ENCODE assay signal across 8 mouse cellular contexts in genomic region chr14:31494975-31495455, GRCm38 (mm10). TPM values are rescaled to one million over a fixed set of nuclear protein-coding genes. Genes with fewer than 3 reads are reported as not detected.
DNase-seq lines count a peak whose midpoint lies in the region; ATAC-seq and TF ChIP-seq lines count a peak whose summit lies in the region.

TSS of gene Mettl6 (minus strand) at chr14:31495040.

- H3K4me1 ChIP-seq in CH12.LX (ENCODE audit: control insufficient read depth in 1 of 2, insufficient read depth in 2 of 2), result peaks cover 10 to 67% of the 10 kb centered on the region in 2 experiments
- peaks cover 31% of the 10 kb centered on the region for H3K4me1 ChIP-seq in forebrain, embryonic 12.5 days
- peaks cover 25% of the 10 kb centered on the region for H3K4me1 ChIP-seq in heart, postnatal 0 days (ENCODE audit: control insufficient read depth, insufficient read depth)
- peaks cover 32% of the 10 kb centered on the region for H3K4me1 ChIP-seq in liver, embryonic 16.5 days (ENCODE audit: control insufficient read depth, low read depth, low read length)
- H3K4me1 ChIP-seq in neural tube, embryonic 13.5 days (replicated peaks), result peaks cover 41% of the 10 kb centered on the region
- peaks cover 3% of the 10 kb centered on the region; the same call in 1 of the 2 replicates for H3K4me1 ChIP-seq in testis, adult 2 months (ENCODE audit: control insufficient read depth, insufficient read depth, low read length)

- no peaks in the 10 kb centered on the region for H3K27me3 ChIP-seq in CH12.LX (replicated peaks)
- no peaks in the 10 kb centered on the region for H3K27me3 ChIP-seq in forebrain, embryonic 12.5 days
- H3K27me3 ChIP-seq in heart, postnatal 0 days (ENCODE audit: control insufficient read depth, insufficient read depth, low read length), result no peaks in the 10 kb centered on the region
- H3K27me3 ChIP-seq in liver, embryonic 16.5 days (ENCODE audit: control insufficient read depth, insufficient read depth, low read depth, low read length), result no peaks in the 10 kb centered on the region
- H3K27me3 ChIP-seq in neural tube, embryonic 13.5 days, result no peaks in the 10 kb centered on the region
- no peaks in the 10 kb centered on the region for H3K27me3 ChIP-seq in testis, adult 2 months (ENCODE audit: control insufficient read depth, insufficient read depth, low read length)

- dilution Hi-C loops in CH12.LX (cut with MboI; ENCODE audit: extremely low pct_ligation_motif_present, extremely low pct_unique_long_range_greater_than_20kb, low sequenced_read_pairs), result no loop called here

- under 1% methylated on average over 45 of the region's 49 CpGs for WGBS in forebrain, embryonic 12.5 days
- under 1% methylated on average over 49 of the region's 49 CpGs for WGBS in heart, postnatal 0 days
- WGBS in liver, embryonic 16.5 days (ENCODE audit: insufficient replicate concordance), result 1% methylated on average over 46 of the region's 49 CpGs
- under 1% methylated on average over 49 of the region's 49 CpGs for WGBS in neural tube, embryonic 13.5 days

- in situ Hi-C loops in CH12.LX (cut with MboI; ENCODE audit: low pct_ligation_motif_present, low pct_unique_long_range_greater_than_20kb, low sequenced_read_pairs), result no loop called here

- peaks cover 32 to 53% of the 10 kb centered on the region in 2 experiments for H3K36me3 ChIP-seq in CH12.LX (replicated peaks in 1 of 2; ENCODE audit: control insufficient read depth in 1 of 2, insufficient read depth in 1 of 2, low read length in 1 of 2)
- H3K36me3 ChIP-seq in forebrain, embryonic 12.5 days (replicated peaks), result peaks cover 40% of the 10 kb centered on the region
- peaks cover 37% of the 10 kb centered on the region for H3K36me3 ChIP-seq in heart, postnatal 0 days (replicated peaks; ENCODE audit: control insufficient read depth, insufficient read depth, low read length)
- H3K36me3 ChIP-seq in liver, embryonic 16.5 days (ENCODE audit: control insufficient read depth, insufficient read depth), result peaks cover 26% of the 10 kb centered on the region
- H3K36me3 ChIP-seq in neural tube, embryonic 13.5 days, result peaks cover 39% of the 10 kb centered on the region
- no peaks in the 10 kb centered on the region; the same call in none of the 2 replicates for H3K36me3 ChIP-seq in testis, adult 2 months (ENCODE audit: control insufficient read depth, insufficient read depth, low read length)

- DNase-seq in CH12.LX (ENCODE audit: extremely low read depth), result peak; percentile 93
- DNase-seq in c-Kit-positive CD71-positive TER-119-negative erythroid progenitor cells, embryonic 14.5 days (ENCODE audit: low read depth), result peak; percentile 86
- DNase-seq in heart, postnatal 0 days (ENCODE audit: low spot score), result peak; percentile 90
- peak; percentile 92 to 95 for DNase-seq in kidney, postnatal 4 days

- peak; percentile 96 for ATAC-seq in forebrain, embryonic 12.5 days (ENCODE audit: low FRiP score)
- peak; percentile 94 for ATAC-seq in heart, postnatal 0 days (ENCODE audit: insufficient read depth, low read depth)
- ATAC-seq in liver, embryonic 16.5 days (ENCODE audit: low read depth), result peak; percentile 86
- peak; percentile 97 for ATAC-seq in neural tube, embryonic 13.5 days (ENCODE audit: low read depth)

- no peak for TF ChIP-seq RAD21 in CH12.LX (IDR thresholded peaks at IDR 0.05; ENCODE audit: low read depth, low read length)

- no peak for TF ChIP-seq CTCF in CH12.LX (conservative IDR thresholded peaks at IDR 0.05 in 1 of 2, IDR thresholded peaks at IDR 0.05 in 1 of 2; ENCODE audit: low read depth in 2 of 2, low read length in 2 of 2)
- no peak for TF ChIP-seq CTCF in heart, postnatal 0 days (IDR thresholded peaks at IDR 0.05; ENCODE audit: low read depth)
- TF ChIP-seq CTCF in testis, adult 2 months (IDR thresholded peaks at IDR 0.05; ENCODE audit: control insufficient read depth, insufficient read depth, insufficient replicate concordance, low read depth, low read length), result no peak

- peak within 1 kb of the TSS; percentile 59 for H3K27ac ChIP-seq in CH12.LX (ENCODE audit: insufficient read depth, low read depth)
- H3K27ac ChIP-seq in forebrain, embryonic 12.5 days, result peak within 1 kb of the TSS; percentile 87
- peak within 1 kb of the TSS; percentile 91 for H3K27ac ChIP-seq in heart, postnatal 0 days (ENCODE audit: low read depth)
- peak within 1 kb of the TSS; percentile 90 for H3K27ac ChIP-seq in liver, embryonic 16.5 days (ENCODE audit: low read length)
- H3K27ac ChIP-seq in neural tube, embryonic 13.5 days (replicated peaks), result peak within 1 kb of the TSS; percentile 85
- peak within 1 kb of the TSS; percentile 79 for H3K27ac ChIP-seq in testis, adult 2 months (ENCODE audit: control insufficient read depth, insufficient read depth, low read depth, low read length)

- H3K4me3 ChIP-seq in CH12.LX (replicated peaks in 1 of 3; ENCODE audit: low read depth in 2 of 3, low read length in 2 of 3, poor library complexity in 1 of 3), result peak within 1 kb of the TSS; percentile 71 to 99 (median 82)
- H3K4me3 ChIP-seq in forebrain, embryonic 12.5 days (replicated peaks), result peak within 1 kb of the TSS; percentile 77
- peak within 1 kb of the TSS; percentile 95 for H3K4me3 ChIP-seq in heart, postnatal 0 days (ENCODE audit: low read depth, low read length)
- peak within 1 kb of the TSS; percentile 76 for H3K4me3 ChIP-seq in liver, embryonic 16.5 days (ENCODE audit: low read depth, low read length)
- peak within 1 kb of the TSS; percentile 67 for H3K4me3 ChIP-seq in neural tube, embryonic 13.5 days
- H3K4me3 ChIP-seq in testis, adult 2 months (ENCODE audit: control insufficient read depth, low read depth, low read length), result peak within 1 kb of the TSS; percentile 81

- no peaks in the 10 kb centered on the region for H3K9me3 ChIP-seq in CH12.LX (replicated peaks; ENCODE audit: low read length)
- no peaks in the 10 kb centered on the region for H3K9me3 ChIP-seq in forebrain, embryonic 12.5 days
- H3K9me3 ChIP-seq in heart, postnatal 0 days (replicated peaks; ENCODE audit: control insufficient read depth, low read length), result no peaks in the 10 kb centered on the region
- H3K9me3 ChIP-seq in liver, embryonic 16.5 days (replicated peaks; ENCODE audit: control insufficient read depth, low read length), result no peaks in the 10 kb centered on the region
- H3K9me3 ChIP-seq in neural tube, embryonic 13.5 days, result no peaks in the 10 kb centered on the region

- TF ChIP-seq POLR2A in CH12.LX (IDR thresholded peaks at IDR 0.05; ENCODE audit: low read depth, low read length), result peak; percentile 89
- peak; percentile 86 for TF ChIP-seq POLR2A in testis, adult 2 months (IDR thresholded peaks at IDR 0.05; ENCODE audit: control insufficient read depth, low read depth, low read length)

- TF ChIP-seq EP300 in CH12.LX (IDR thresholded peaks at IDR 0.05; ENCODE audit: low read length), result no peak
- 0 out of 2 replicates have a peak, but pooled peaks have one; percentile 31 for TF ChIP-seq EP300 in heart, postnatal 0 days (IDR thresholded peaks at IDR 0.05; ENCODE audit: low read depth)

- H3K4me2 ChIP-seq in CH12.LX (ENCODE audit: insufficient read depth, low read depth, poor library complexity, severe bottlenecking), result peak within 1 kb of the TSS; percentile 78
- H3K4me2 ChIP-seq in forebrain, embryonic 12.5 days, result peak within 1 kb of the TSS; percentile 94
- H3K4me2 ChIP-seq in heart, postnatal 0 days (ENCODE audit: low read depth, low read length), result peak within 1 kb of the TSS; percentile 72
- H3K4me2 ChIP-seq in liver, embryonic 16.5 days (ENCODE audit: low read depth, low read length), result peak within 1 kb of the TSS; percentile 91
- H3K4me2 ChIP-seq in neural tube, embryonic 13.5 days, result peak within 1 kb of the TSS; percentile 95

- H3K79me2 ChIP-seq in CH12.LX (replicated peaks; ENCODE audit: control insufficient read depth, extremely low read depth, insufficient read depth, poor library complexity, severe bottlenecking), result peaks cover 78% of the 10 kb centered on the region

- peak within 1 kb of the TSS; percentile 92 for H3K9ac ChIP-seq in CH12.LX (ENCODE audit: insufficient read depth, low read depth)
- H3K9ac ChIP-seq in forebrain, embryonic 12.5 days, result peak within 1 kb of the TSS; percentile 88
- peak within 1 kb of the TSS; percentile 94 for H3K9ac ChIP-seq in heart, postnatal 0 days (replicated peaks; ENCODE audit: low read depth, low read length)
- H3K9ac ChIP-seq in liver, embryonic 16.5 days (ENCODE audit: low read depth, low read length), result peak within 1 kb of the TSS; percentile 92
- peak within 1 kb of the TSS; percentile 85 for H3K9ac ChIP-seq in neural tube, embryonic 13.5 days

TF ChIP-seq in CH12.LX, 34 proteins besides CTCF, POLR2A, EP300 and RAD21 (continues in another document):
- no peak for TF ChIP-seq PAX5 (IDR thresholded peaks at IDR 0.05; ENCODE audit: low read length)
- no peak for TF ChIP-seq JUN (IDR thresholded peaks at IDR 0.05; ENCODE audit: insufficient read depth, low read depth, low read length)
- no peak; the same call in 1 of the 2 replicates for TF ChIP-seq MAZ (IDR thresholded peaks at IDR 0.05; ENCODE audit: low read depth, low read length)
- TF ChIP-seq POLR2AphosphoS2 (IDR thresholded peaks at IDR 0.05; ENCODE audit: low read depth, low read length), result peak; percentile 61; the same call in 1 of the 2 replicates
- TF ChIP-seq UBTF (IDR thresholded peaks at IDR 0.05; ENCODE audit: low read depth, low read length), result peak; percentile 87
- no peak for TF ChIP-seq GABPA (IDR thresholded peaks at IDR 0.05; ENCODE audit: insufficient replicate concordance, low read depth, low read length)
- TF ChIP-seq SIN3A (IDR thresholded peaks at IDR 0.05; ENCODE audit: low read length), result peak; percentile 90
- TF ChIP-seq MYC (IDR thresholded peaks at IDR 0.05; ENCODE audit: low read depth, low read length), result peak; percentile 63; the same call in 1 of the 2 replicates
- TF ChIP-seq ZNF384 (IDR thresholded peaks at IDR 0.05; ENCODE audit: low read depth, low read length), result no peak
- no peak for TF ChIP-seq ETS1 (conservative IDR thresholded peaks at IDR 0.05; ENCODE audit: low read depth, low read length)
- TF ChIP-seq MAFK (IDR thresholded peaks at IDR 0.05; ENCODE audit: insufficient replicate concordance, low read length), result no peak
- TF ChIP-seq NELFE (IDR thresholded peaks at IDR 0.05; ENCODE audit: low read depth, low read length), result peak; percentile 85
- no peak; the same call in 1 of the 2 replicates for TF ChIP-seq ZMIZ1 (IDR thresholded peaks at IDR 0.05; ENCODE audit: low read depth, low read length)

RNA-seq across cellular contexts. Expression of gene Mettl6, which starts in this region (rescaled TPM):
- total RNA-seq in CH12.LX (2012; rRNA removed) (36.2 and 38.2 TPM in 2 replicates), CH12.LX (2014; rRNA removed) (122 and 142 TPM in 2 replicates)
- polyA plus RNA-seq in CH12.LX (2012; ENCODE audit: insufficient read length, low read depth), result 63.2 and 69.8 TPM in 2 replicates
- 73.5 and 78.9 TPM in 2 replicates for polyA plus RNA-seq in forebrain, embryonic 12.5 days (2016; fragmentation: Nextera tagmentation; extraction: Ambion mirVana)
- 9.0 and 21.7 TPM in 2 replicates for total RNA-seq in heart, postnatal 0 days (2014; rRNA removed; ENCODE audit: low replicate concordance)
- 23.3 and 26.6 TPM in 2 replicates for polyA plus RNA-seq in heart, postnatal 0 days (2015; fragmentation: Nextera tagmentation; extraction: Ambion mirVana)
- polyA plus RNA-seq in liver, embryonic 16.5 days (2015; fragmentation: Nextera tagmentation; extraction: Ambion mirVana), result 23.7 and 25.2 TPM in 2 replicates
- polyA plus RNA-seq in neural tube, embryonic 13.5 days (2015; fragmentation: Nextera tagmentation; extraction: Ambion mirVana), result 49.1 and 56.3 TPM in 2 replicates
- polyA plus RNA-seq in testis, adult 2 months (2012; rRNA removed), result 30.9 and 35.4 TPM in 2 replicates

Comparison
In these comparisons a context has a peak if more than half of its experiments do, and no peak if none do; other contexts are left out.
1. Peak in every context shown above with its lines: DNase-seq, ATAC-seq, H3K4me3 ChIP-seq and H3K27ac ChIP-seq.